Mouse (Mus musculus) G1E (cell line): ENCODE data around the gene Gm20736. TPM values are rescaled to one million over a fixed set of nuclear protein-coding genes. Genes with fewer than 3 reads are reported as not detected.
"Not testable (repeated sequence)": the region's sequence is repeated elsewhere in the genome, so short reads cannot be mapped to it uniquely, and the experiment has no call there.

Source experiments
- ATAC-seq: 2 replicates; pipeline ENCODE4 v1.8.0; 2016; ENCODE audit warnings: mild to moderate bottlenecking; ENCODE audit not compliant: insufficient number of reproducible peaks, poor library complexity, low FRiP score, severe bottlenecking; ENCODE audit errors: extremely low read depth
- DNase-seq: peaks from one replicate; pipeline ENCODE4 v3.0.0; 2012; ENCODE audit warnings: low spot score
- H3K27me3 ChIP-seq: 2 replicates; pipeline ENCODE4 v1.6.1; 2012; ENCODE audit warnings: mild to moderate bottlenecking, low read length, inconsistent platforms; ENCODE audit not compliant: insufficient read depth
- H3K36me3 ChIP-seq: replicated peaks from 2 replicates; pipeline ENCODE3; 2012; ENCODE audit warnings: mild to moderate bottlenecking, inconsistent platforms
- H3K4me1 ChIP-seq: 2 replicates; pipeline ENCODE4 v1.6.1; 2012; ENCODE audit warnings: low read depth, low read length, inconsistent platforms, mixed read lengths; ENCODE audit not compliant: insufficient read depth
- H3K4me3 ChIP-seq: 2 replicates; pipeline ENCODE4 v1.5.1; 2012; ENCODE audit warnings: low read depth, mild to moderate bottlenecking, inconsistent platforms, low read length, moderate library complexity, mixed read lengths
- H3K9me3 ChIP-seq: replicated peaks from 2 replicates; pipeline ENCODE4 v1.6.1; 2012; ENCODE audit warnings: inconsistent platforms
- polyA plus RNA-seq: library from polyadenylated mRNA; stranded (reverse); fragments of >175 nt; gene quantifications from 2 replicates; pipeline ENCODE4 v1.2.3, GENCODE M21; 2012
- total RNA-seq, 2 experiments: library from RNA; stranded (forward) in 1 of 2; stranded (reverse) in 1 of 2; fragments of 200-1000 nt in 1 of 2; fragments of >200 nt in 1 of 2; fragmentation: Nextera tagmentation in 1 of 2; gene quantifications; 2 replicates each; pipeline ENCODE4 v1.2.3; 2014 to 2017

Gene Gm20736
- total RNA-seq (2014; fragmentation: Nextera tagmentation) = not detected in 2 replicates
- not detected in 2 replicates for total RNA-seq (2017)
- polyA plus RNA-seq = not detected in 2 replicates

DNA sequence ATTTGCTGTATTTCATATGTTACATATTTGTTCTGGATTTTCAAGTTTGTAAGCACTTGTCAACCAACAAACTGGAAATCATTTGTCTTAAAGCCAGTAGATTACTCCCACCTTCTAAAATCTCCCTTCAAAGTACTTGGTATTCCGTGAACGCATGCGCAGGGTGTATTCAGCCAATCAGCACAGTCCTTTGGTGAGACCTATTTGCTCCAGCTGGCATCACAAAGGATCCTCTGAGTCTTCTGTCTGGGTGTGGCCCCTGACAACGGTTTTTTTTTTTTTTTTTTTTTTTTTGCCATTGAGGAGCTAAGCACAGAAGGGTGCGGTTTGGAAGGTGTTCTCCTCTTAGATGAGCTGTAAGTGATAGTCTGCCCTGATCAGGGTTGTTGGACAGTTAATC is at the start of gene Gm20736:
Gene Gm20736, plus strand, starts transcription at position 301 of the 400 bp plus-strand sequence.
- not testable (repeated sequence) for ATAC-seq, H3K4me3 ChIP-seq, H3K27me3 ChIP-seq, H3K4me1 ChIP-seq, DNase-seq, H3K36me3 ChIP-seq, H3K9me3 ChIP-seq

Other genes starting within 250 kb of the Gm20736 start
- not detected in 2 replicates for gene Gm20924, start 170.2 kb upstream of the Gm20736 start, total RNA-seq (2014; fragmentation: Nextera tagmentation)
- not detected in 2 replicates for gene Gm20924, start 170.2 kb upstream of the Gm20736 start, total RNA-seq (2017)
- not detected in 2 replicates for gene Gm20924, start 170.2 kb upstream of the Gm20736 start, polyA plus RNA-seq